Mouse (Mus musculus): Measurements from ENCODE around the gene Tango6. TPM values are rescaled to one million over a fixed set of nuclear protein-coding genes. Genes with fewer than 3 reads are reported as not detected.

The Tango6 gene
- total and polyA plus RNA-seq, 2 experiments from 2014 or later = 4.0 to 7.1 TPM

DNA sequence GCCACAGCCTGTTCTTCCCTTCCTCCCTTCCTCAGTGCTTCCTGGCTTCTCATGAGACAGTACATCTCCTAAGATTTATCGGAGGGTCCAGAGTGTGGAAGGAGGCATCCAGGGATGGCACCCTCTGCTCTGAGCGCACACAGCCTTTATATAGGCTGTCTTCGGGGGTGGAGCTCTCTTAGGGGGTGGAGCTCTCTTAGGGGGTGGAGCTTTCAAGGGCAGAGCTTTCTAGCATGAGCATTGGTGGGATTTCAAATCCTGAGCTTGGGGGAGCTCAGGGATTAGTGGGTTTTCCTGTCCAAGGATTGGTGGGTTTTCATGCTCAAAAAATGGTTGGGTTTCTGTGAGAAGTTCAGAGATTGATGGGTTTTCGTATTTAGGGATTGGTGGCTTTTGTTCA lies 124.6 kb downstream of the Tango6 start:
- Histone ChIP-seq H3K4me1 (ENCODE audit: insufficient read depth, low read length) (no peaks in the 10 kb centered on the region), H3K9me3 (ENCODE audit: low read length) (no peaks in the 10 kb centered on the region), H3K4me2 (ENCODE audit: low read depth, low read length) (no peak overlapping the region), H3K27ac (no peak overlapping the region), H3K4me3 (ENCODE audit: low read length) (no peak overlapping the region), H3K9ac (replicated peaks; ENCODE audit: low read length) (no peak overlapping the region), H3K27me3 (ENCODE audit: insufficient read depth, low read length) (no peaks in the 10 kb centered on the region), H3K36me3 (ENCODE audit: insufficient read depth, low read length) (no peaks in the 10 kb centered on the region)
- ATAC-seq = no peak
- 91% methylated on average over 4 of the region's 4 CpGs for WGBS
- no peak for TF ChIP-seq CTCF (IDR thresholded peaks at IDR 0.05; ENCODE audit: low read depth)
- DNase-seq (ENCODE audit: low spot score) = no peak

DNA sequence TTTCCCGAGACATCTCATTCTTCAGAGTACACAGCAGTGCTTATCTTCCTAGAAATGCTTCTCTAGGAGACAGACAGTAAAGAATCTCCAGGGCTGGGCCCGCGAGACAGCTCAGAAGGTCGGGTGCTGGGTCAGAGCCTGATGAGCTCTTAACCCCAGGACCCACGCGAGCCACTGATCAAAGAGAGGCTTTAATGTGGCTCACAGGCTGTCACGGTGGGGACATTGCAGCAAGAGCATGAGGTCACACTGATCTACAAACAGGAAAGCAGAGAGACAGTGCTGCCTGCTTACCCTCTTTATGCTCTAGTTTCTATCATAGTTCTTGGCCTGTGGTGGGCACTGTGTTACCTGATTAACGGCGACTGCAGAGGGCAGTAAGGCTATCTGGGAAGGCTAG lies 126.9 kb downstream of the Tango6 start:
- H3K4me1 ChIP-seq (ENCODE audit: insufficient read depth, low read length) = no peaks in the 10 kb centered on the region
- DNase-seq (ENCODE audit: low spot score) = no peak
- 36% methylated on average over 9 of the region's 9 CpGs for whole genome bisulfite sequencing
- no peak overlapping the region for H3K4me2 ChIP-seq (ENCODE audit: low read depth, low read length)
- H3K27ac ChIP-seq = no peak overlapping the region
- no peak for ATAC-seq
- no peaks in the 10 kb centered on the region for H3K27me3 ChIP-seq (ENCODE audit: insufficient read depth, low read length)
- no peak overlapping the region for H3K9ac ChIP-seq (replicated peaks; ENCODE audit: low read length)
- no peaks in the 10 kb centered on the region for H3K36me3 ChIP-seq (ENCODE audit: insufficient read depth, low read length)
- no peak for TF ChIP-seq CTCF (IDR thresholded peaks at IDR 0.05; ENCODE audit: low read depth)
- no peak overlapping the region for H3K4me3 ChIP-seq (ENCODE audit: low read length)
- no peaks in the 10 kb centered on the region for H3K9me3 ChIP-seq (ENCODE audit: low read length)

DNA sequence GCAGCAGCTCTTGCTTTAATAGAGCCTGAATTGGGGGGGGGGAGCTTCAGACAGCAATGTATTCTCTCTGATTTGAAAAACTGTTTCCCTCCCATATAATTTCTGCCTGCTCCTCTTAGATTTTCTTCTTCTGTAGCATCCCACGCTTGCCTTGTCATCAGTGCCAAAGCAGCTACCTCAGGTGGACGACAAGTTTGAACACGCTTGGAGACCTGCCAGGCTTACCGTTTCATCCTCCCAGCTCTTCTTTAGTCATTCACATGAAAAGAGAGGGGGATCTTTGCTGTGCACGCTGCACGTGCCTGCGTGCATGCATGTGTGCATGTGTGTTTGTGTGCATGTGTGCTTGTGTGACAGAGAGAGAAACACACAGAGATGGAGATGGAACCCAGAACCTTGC lies 127.5 kb downstream of the Tango6 start:
- DNase-seq (ENCODE audit: low spot score) (no peak), ATAC-seq (no peak)
- Histone ChIP-seq H3K4me2 (ENCODE audit: low read depth, low read length) (no peak overlapping the region), H3K9me3 (ENCODE audit: low read length) (no peaks in the 10 kb centered on the region), H3K4me3 (ENCODE audit: low read length) (no peak overlapping the region), H3K9ac (replicated peaks; ENCODE audit: low read length) (no peak overlapping the region), H3K27ac (no peak overlapping the region), H3K36me3 (ENCODE audit: insufficient read depth, low read length) (no peaks in the 10 kb centered on the region), H3K4me1 (ENCODE audit: insufficient read depth, low read length) (no peaks in the 10 kb centered on the region), H3K27me3 (ENCODE audit: insufficient read depth, low read length) (no peaks in the 10 kb centered on the region)
- WGBS = 76% methylated on average over 7 of the region's 7 CpGs
- no peak for TF ChIP-seq CTCF (IDR thresholded peaks at IDR 0.05; ENCODE audit: low read depth)

DNA sequence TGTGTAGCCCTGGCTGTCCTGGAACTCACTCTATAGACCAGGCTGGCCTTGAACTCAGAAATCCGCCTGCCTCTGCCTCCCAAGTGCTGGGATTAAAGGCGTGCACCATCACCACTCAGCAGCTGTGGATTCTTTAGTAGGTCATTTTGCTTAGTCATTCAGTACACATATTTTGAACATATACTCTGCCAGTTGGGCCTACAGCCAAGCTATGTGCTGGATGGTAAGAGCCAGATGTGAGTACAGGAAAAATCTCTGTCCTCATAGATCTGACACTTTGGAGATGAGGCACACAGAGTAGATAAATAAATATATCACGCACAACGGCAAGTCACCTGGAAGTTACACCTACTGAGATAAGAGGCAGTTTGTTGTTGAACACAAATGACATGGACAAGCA lies 129.7 kb downstream of the Tango6 start:
- no peak for ATAC-seq
- DNase-seq (ENCODE audit: low spot score) = no peak
- Histone ChIP-seq H3K36me3 (ENCODE audit: insufficient read depth, low read length) (no peaks in the 10 kb centered on the region), H3K4me1 (ENCODE audit: insufficient read depth, low read length) (no peaks in the 10 kb centered on the region), H3K9ac (replicated peaks; ENCODE audit: low read length) (no peak overlapping the region), H3K27ac (no peak overlapping the region), H3K4me3 (ENCODE audit: low read length) (no peak overlapping the region), H3K4me2 (ENCODE audit: low read depth, low read length) (no peak overlapping the region), H3K27me3 (ENCODE audit: insufficient read depth, low read length) (no peaks in the 10 kb centered on the region), H3K9me3 (ENCODE audit: low read length) (no peaks in the 10 kb centered on the region)
- 90% methylated on average over 4 of the region's 4 CpGs for WGBS
- no peak for TF ChIP-seq CTCF (IDR thresholded peaks at IDR 0.05; ENCODE audit: low read depth)

DNA sequence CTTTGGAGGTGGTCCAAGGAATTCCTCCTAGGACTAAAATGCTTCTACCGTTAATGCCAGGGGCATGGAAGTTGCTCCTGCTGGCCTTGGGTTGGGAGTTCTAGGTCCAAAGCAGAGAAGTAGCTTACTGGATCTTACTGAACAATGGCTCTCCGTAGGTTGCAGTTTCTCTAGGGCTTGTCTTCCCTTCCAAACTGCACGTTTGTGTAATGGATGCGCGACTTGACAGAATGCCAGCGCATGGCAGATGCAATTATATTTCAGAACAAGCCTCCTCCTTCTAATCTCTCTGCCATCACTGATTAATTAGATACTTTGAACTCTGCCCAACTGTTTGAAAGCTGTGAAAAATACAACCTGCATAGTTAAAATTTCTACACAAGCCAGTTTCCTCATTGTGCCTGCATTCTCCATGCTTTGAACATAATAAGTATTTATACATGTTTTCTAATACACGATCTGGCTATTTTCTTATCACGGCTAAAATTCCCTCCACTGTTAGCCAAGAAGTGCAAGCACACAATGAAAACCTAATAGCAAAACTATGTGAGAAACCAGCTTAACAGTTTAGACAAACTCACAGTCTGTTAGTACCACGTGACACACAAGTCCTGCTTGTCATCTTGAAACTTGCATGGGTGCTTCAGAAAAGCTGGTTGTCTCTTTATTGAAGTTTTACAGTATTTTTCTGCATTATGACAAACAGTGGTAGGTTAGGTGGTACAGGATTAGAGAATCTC lies 133.7 kb downstream of the Tango6 start:
- H3K27me3 ChIP-seq (ENCODE audit: insufficient read depth, low read length) = no peaks in the 10 kb centered on the region
- WGBS = 50% methylated on average over 9 of the region's 9 CpGs
- ATAC-seq = no peak
- DNase-seq (ENCODE audit: low spot score) = peak; percentile 61
- H3K4me2 ChIP-seq (ENCODE audit: low read depth, low read length) = no peak overlapping the region
- no peaks in the 10 kb centered on the region for H3K4me1 ChIP-seq (ENCODE audit: insufficient read depth, low read length)
- H3K9ac ChIP-seq (replicated peaks; ENCODE audit: low read length) = no peak overlapping the region
- no peak overlapping the region for H3K27ac ChIP-seq
- TF ChIP-seq CTCF (IDR thresholded peaks at IDR 0.05; ENCODE audit: low read depth) = no peak
- no peak overlapping the region for H3K4me3 ChIP-seq (ENCODE audit: low read length)
- H3K36me3 ChIP-seq (ENCODE audit: insufficient read depth, low read length) = no peaks in the 10 kb centered on the region
- H3K9me3 ChIP-seq (ENCODE audit: low read length) = no peaks in the 10 kb centered on the region

DNA sequence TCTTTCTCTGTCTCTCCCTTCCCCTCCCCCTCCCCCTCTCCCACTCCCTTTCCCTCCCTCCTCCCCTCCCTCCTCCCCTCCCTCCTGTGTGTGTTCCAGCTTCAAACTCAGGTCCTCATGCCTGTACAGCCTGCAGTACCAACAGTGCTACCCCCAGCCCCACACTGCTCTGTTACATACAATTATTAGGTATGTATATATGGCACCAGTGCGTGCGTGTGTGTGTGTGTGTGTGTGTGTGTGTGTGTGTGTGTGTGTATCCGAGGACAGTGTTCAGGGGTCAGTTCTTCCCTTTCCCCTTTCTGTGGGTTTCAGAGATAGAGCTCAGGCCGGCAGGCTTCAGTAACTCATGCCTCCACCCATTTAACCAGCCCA lies 134.3 kb downstream of the Tango6 start:
- H3K4me3 ChIP-seq (ENCODE audit: low read length) = no peak overlapping the region
- no peaks in the 10 kb centered on the region for H3K9me3 ChIP-seq (ENCODE audit: low read length)
- WGBS = 82% methylated on average over 4 of the region's 4 CpGs
- H3K27ac ChIP-seq = no peak overlapping the region
- no peak overlapping the region for H3K9ac ChIP-seq (replicated peaks; ENCODE audit: low read length)
- H3K27me3 ChIP-seq (ENCODE audit: insufficient read depth, low read length) = no peaks in the 10 kb centered on the region
- TF ChIP-seq CTCF (IDR thresholded peaks at IDR 0.05; ENCODE audit: low read depth) = no peak
- DNase-seq (ENCODE audit: low spot score) (no peak), ATAC-seq (no peak)
- H3K36me3 ChIP-seq (ENCODE audit: insufficient read depth, low read length) = no peaks in the 10 kb centered on the region
- H3K4me2 ChIP-seq (ENCODE audit: low read depth, low read length) = no peak overlapping the region
- no peaks in the 10 kb centered on the region for H3K4me1 ChIP-seq (ENCODE audit: insufficient read depth, low read length)

DNA sequence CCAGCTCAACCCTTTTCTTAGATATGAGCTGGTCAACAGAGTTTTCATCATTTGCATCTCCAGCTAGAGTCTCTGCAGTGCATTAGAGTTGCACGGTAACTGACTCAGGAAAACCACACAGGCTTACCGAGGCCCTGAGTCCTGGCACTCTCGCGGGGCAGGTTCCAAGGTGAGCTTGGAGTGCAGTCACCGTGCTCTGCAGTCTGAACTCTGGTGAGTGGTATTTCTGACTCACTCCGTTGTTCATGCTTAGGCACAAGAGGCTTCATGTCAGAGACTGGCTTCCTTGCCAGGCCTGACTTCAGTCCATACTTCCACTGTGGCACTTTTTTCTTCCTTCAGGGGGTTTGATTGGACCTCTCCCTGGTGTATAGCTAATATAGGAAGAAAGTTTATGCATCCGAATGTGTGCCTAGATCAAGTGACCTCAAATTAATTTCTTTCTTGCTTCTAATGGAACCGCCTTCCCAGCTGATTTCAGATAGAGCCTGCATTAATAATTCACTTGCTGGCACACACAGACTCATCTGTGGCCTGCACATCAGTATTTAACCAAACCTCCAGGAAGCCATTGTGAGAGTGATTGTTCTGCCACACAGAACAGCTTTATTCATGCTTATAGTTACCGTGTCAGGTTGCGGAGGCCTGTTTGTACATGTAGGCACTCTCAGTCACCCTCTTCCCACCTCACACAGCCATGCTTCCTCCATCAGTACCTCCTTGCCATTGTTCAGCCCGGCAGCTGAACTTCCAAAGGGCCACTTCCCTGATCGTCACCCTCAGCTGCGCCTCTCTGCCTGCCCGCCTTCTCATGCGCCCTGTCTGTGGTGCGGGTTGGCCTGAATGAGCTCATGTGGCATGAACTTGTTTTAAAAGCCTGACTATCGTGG lies 136.0 kb downstream of the Tango6 start:
- Histone ChIP-seq H3K4me1 (ENCODE audit: insufficient read depth, low read length) (no peaks in the 10 kb centered on the region), H3K27me3 (ENCODE audit: insufficient read depth, low read length) (no peaks in the 10 kb centered on the region), H3K4me2 (ENCODE audit: low read depth, low read length) (no peak overlapping the region), H3K9me3 (ENCODE audit: low read length) (no peaks in the 10 kb centered on the region), H3K36me3 (ENCODE audit: insufficient read depth, low read length) (no peaks in the 10 kb centered on the region), H3K9ac (replicated peaks; ENCODE audit: low read length) (no peak overlapping the region), H3K27ac (no peak overlapping the region), H3K4me3 (ENCODE audit: low read length) (no peak overlapping the region)
- ATAC-seq (no peak), DNase-seq (ENCODE audit: low spot score) (no peak)
- WGBS = 70% methylated on average over 17 of the region's 17 CpGs
- TF ChIP-seq CTCF (IDR thresholded peaks at IDR 0.05; ENCODE audit: low read depth) = no peak

All from hindbrain, postnatal 0 days (tissue).